Mouse (Mus musculus): Measurements from ENCODE around the gene Map3k19.

The Map3k19 gene

GRCm38 (mm10) chr1:127802916-127803315, 51.9 kb downstream of the Map3k19 start:
- DNase-seq (ENCODE audit: extremely low spot score, low read depth, low spot score): no peak

GRCm38 (mm10) chr1:127796752-127797151, 58.1 kb downstream of the Map3k19 start:
- DNase-seq (ENCODE audit: extremely low spot score, low read depth, low spot score): no peak

DNA sequence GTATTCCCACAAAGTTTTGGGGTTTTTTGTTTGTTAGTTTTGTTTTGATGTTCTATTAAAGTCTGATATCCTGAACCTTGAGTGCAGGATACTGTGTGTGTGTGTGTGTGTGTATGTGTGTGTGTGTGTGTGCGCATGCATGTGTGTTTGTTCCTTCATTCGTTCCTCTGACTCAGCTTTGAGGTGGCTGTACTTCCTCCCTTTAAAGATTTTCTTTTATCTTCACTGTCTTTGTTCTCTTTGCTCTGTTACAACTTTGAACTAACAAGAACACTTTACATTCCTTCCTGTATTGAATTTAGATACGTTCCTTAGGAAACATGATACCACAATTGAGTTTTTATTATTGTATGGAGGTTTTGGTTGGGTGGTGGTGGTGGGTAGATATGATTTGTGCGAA, 58.5 kb downstream of the Map3k19 start:
- no peak for DNase-seq (ENCODE audit: extremely low spot score, low read depth, low spot score)

DNA sequence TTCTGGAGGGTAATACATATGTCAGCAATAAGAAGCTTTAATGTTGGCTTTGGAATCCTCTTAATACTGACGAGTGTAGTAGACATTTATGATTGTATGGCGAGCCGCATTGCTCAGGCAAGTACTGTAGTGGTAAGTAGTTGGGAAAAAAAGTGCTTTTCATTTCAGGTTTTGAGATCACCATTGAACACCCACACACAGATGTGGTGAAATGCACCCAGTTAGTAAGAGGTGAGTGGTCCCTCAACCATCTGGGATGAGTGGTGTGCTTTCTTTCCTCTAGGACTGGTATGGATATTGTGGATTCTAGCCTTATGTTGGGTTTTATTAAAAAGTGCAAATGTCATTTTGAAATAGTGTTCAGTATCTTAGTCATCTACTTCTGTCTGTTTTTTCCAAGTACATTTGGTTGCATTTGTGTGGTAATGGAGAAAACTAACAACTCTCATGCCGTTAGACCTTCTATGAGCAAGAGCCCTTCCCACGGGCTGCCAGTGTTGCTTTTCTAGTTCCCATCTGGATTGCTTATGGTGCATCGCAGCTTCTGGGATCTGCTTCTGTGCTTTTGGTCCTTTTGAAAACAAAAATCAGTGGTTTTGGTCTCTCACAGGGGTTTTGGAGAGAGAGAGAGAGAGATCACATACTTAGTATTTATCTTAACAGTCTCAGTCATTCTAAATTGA, 59.6 kb downstream of the Map3k19 start:
- no peak for DNase-seq (ENCODE audit: extremely low spot score, low read depth, low spot score)

- no peak for DNase-seq (ENCODE audit: extremely low spot score, low read depth, low spot score)
Observed at GRCm38 (mm10) chr1:127793459-127793858, 61.4 kb downstream of the Map3k19 start.

- no peak for DNase-seq (ENCODE audit: extremely low spot score, low read depth, low spot score)
Observed at GRCm38 (mm10) chr1:127788943-127789342, 65.9 kb downstream of the Map3k19 start.

DNA sequence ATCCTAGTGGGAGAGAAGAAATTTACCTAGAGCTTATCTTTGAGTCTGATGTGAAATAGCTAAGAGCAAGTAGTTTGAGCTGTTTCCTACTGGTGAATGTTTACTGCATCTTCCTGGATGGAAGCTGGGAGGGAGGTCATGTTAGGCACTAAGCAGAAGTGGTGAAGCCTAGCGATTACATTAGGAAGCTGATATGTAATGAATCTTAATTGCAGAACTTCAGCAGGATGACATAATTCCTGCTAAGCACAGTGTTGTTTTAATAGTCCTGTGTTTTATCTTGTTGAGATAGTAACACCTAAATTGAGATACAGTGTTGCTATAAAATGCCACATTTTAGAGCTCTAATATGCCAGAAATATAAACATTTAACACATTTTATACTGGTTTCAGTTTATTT, 68.9 kb downstream of the Map3k19 start:
- DNase-seq (ENCODE audit: extremely low spot score, low read depth, low spot score): no peak

- DNase-seq (ENCODE audit: extremely low spot score, low read depth, low spot score): no peak
Observed at GRCm38 (mm10) chr1:127783862-127784261, 71.0 kb downstream of the Map3k19 start.

- no peak for DNase-seq (ENCODE audit: extremely low spot score, low read depth, low spot score)
Observed at GRCm38 (mm10) chr1:127780849-127781248, 74.0 kb downstream of the Map3k19 start.

GRCm38 (mm10) chr1:127780142-127780541, 74.7 kb downstream of the Map3k19 start:
- no peak for DNase-seq (ENCODE audit: extremely low spot score, low read depth, low spot score)

- no peak for DNase-seq (ENCODE audit: extremely low spot score, low read depth, low spot score)
Observed at GRCm38 (mm10) chr1:127778611-127779010, 76.2 kb downstream of the Map3k19 start.

- no peak for DNase-seq (ENCODE audit: extremely low spot score, low read depth, low spot score)
Observed at GRCm38 (mm10) chr1:127776246-127776645, 78.6 kb downstream of the Map3k19 start.

GRCm38 (mm10) chr1:127775206-127775720, 79.6 kb downstream of the Map3k19 start:
- DNase-seq (ENCODE audit: extremely low spot score, low read depth, low spot score): no peak

DNA sequence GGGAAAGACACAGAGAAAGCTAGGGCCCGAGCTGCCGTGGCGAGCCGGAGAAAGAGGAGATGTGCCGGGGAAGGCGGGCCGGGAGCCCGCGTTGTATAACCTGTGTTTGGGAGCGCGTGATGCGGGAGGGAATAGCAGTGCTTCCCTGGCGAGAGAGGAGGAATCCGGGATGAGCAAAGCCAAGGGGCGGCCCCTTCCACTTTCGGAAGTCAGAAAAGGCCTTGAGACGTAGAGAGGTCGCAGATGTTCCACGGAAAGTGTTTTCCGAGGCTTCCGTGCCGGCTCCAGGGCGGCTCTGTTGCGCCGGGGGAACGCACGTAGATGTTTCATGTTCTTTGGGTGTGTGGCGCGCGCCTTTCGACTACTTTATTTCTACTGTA, 80.3 kb downstream of the Map3k19 start:
- DNase-seq (ENCODE audit: extremely low spot score, low read depth, low spot score): no peak

DNA sequence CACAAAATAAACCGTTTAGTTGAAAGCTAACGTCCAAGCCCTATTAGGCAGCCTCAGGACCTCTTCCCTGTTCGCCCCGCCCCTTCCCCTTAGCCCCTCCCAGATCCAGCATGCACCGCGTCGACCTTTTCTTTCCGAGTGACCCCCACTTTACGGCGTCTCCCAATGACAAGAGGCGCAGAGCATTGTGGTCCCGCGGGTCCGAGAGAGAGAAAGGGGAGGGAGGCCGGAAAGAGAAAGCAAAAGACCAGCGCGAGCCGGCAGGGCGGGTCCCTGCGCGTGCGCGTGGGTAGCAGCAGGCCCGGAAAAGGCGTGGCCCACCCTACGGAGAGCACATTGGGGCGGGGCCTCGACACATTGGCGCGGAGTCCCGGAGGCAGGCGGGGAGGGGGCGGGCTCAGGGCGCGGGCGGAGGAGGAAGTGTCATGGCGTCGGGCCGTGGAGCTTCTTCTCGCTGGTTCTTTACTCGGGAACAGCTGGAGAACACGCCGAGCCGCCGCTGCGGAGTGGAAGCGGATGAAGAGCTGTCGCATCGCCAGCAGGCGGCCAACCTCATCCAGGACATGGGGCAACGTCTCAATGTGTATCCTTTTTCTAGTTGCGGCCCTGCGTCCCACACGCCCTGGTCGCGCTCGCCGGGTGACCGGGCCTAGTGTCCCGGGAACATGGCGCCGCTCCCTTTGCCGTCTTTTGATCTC, 80.9 kb downstream of the Map3k19 start, which contains the start of gene Ccnt2:
Gene Ccnt2 (plus strand): TSS at position 362 of the 698 bp plus-strand sequence.
- peak; percentile 91 for DNase-seq (ENCODE audit: extremely low spot score, low read depth, low spot score)

DNA sequence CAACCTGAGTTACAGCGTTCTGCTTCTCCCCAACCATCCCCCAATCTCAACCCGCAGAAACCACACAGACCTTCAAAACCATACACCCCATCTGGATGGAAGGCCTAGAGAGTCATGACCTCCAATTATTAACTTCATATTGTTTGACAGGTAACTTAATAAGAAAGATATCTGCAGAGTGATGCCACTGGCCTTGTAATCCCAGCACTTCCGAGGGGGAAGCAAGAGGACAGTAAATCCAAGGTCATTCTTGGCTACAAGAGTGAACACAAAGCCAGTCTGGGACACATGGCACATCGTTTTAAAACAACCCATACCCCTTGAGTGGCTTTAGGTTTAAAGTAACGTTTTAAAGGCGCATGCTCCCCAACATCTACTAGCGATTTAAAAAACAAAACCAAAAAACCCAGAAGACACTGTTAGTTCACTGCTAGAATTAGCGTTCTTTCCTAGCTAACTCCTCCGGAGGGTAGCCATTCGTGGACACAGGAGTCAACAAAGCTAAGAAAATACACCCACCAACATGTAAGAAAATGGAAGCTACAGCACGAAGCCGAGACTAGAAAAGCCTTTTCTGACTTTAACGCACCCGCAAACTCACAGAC, 81.5 kb downstream of the Map3k19 start:
- no peak for DNase-seq (ENCODE audit: extremely low spot score, low read depth, low spot score)

DNA sequence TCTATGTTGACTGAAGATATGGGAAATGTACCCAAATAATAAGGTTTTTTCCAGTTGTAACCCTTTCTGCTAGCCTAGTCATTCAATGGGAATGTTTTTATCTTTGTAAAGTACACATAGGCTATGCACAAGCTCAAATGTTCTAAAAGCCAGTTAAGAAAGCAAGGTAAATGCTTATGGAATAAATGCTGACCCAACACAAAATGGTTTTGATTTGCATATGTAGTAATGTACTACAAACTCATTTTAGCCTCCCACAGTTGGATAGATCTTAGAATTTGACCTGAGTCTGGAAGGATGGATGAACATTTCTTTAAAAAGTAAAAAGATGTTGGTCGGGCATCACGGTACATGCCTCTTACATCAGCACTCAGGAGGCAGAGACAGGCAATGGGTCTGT, 88.1 kb downstream of the Map3k19 start:
- DNase-seq (ENCODE audit: extremely low spot score, low read depth, low spot score): no peak

- no peak for DNase-seq (ENCODE audit: extremely low spot score, low read depth, low spot score)
Observed at GRCm38 (mm10) chr1:127765468-127765867, 89.4 kb downstream of the Map3k19 start.

All from hindlimb bud, embryonic 11.5 days (tissue).